Mouse (Mus musculus) thymus, adult 2 months (tissue): Measurements from ENCODE around the gene Bbs9.

Experiments used
- CTCF ChIP-seq: fragments of 200-500 bp; IDR thresholded peaks from 2 replicates; pipeline ENCODE4 v1.5.1; 2012; ENCODE audit warnings: mild to moderate bottlenecking, control low read depth, low read length, moderate library complexity, borderline replicate concordance; ENCODE audit not compliant: control insufficient read depth, poor library complexity, insufficient read depth; ENCODE audit errors: extremely low read depth
- POLR2A ChIP-seq: fragments of 200-500 bp; IDR thresholded peaks from 2 replicates; pipeline ENCODE4 v1.6.1; 2012; ENCODE audit warnings: mild to moderate bottlenecking, low read length, control low read depth, moderate library complexity; ENCODE audit not compliant: control insufficient read depth, poor library complexity, insufficient read depth; ENCODE audit errors: extremely low read depth

- TF ChIP-seq POLR2A (no peak), CTCF (no peak)
These were observed 222.3 kb downstream of the Bbs9 start for GRCm38 (mm10) chr9:22697811-22698210.
